ENCODE assay signal across 21 mouse cellular contexts in the genomic region with DNA sequence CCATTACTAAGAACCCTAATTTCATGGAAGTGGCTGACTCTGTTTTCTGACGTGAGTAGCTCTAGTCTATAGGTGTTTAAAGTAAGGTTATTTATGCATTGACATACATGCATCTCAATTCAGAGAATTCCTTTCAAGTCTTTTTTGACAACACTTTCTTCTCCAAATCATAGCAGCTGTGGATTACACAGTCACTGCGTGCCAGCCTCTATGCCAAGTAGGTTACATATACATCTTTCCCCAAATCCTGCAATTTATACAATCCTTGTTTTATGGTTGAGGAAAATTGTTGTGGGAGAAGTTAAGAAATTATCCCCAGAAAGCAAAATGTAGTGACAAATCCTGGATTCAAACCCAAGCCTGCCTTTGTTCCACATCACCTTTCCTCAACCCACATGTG. TPM values are rescaled to one million over a fixed set of nuclear protein-coding genes. Genes with fewer than 3 reads are reported as not detected.
DNase-seq lines count a peak whose midpoint lies in the region; ATAC-seq and TF ChIP-seq lines count a peak whose summit lies in the region.
"Had no signal": no experiment of that assay in that cellular context is flagged by ENCODE, and none has a peak within 500 bp of the region (broad histone marks: within the 10 kb centered on the region; RNA-seq: fewer than 3 reads in every experiment).

No protein-coding gene starts in this region.

- no peak for DNase-seq in forebrain, postnatal 0 days
- no peak for DNase-seq in forebrain, embryonic 11.5 days (ENCODE audit: low spot score)
- DNase-seq in frontal cortex, adult 2 months (ENCODE audit: extremely low spot score in 1 of 2, low spot score in 1 of 2) = no peak
- peak; percentile 42 for DNase-seq in brain, adult 2 months (ENCODE audit: low read depth, low spot score)
- no peak for DNase-seq in layer of hippocampus, adult 9-10 months (ENCODE audit: low spot score)
- DNase-seq: adrenal gland, adult 2 months; adrenal gland, adult 8-10 months; adrenal gland, postnatal 10 days; adrenal gland, postnatal 14 days; adrenal gland, postnatal 25 days; adrenal gland, postnatal 36 days; B cell, adult 2 months; cerebellum, adult 11 months; cerebellum, adult 11-12 months; cerebellum, adult 18-20 months had no signal

- TF ChIP-seq CTCF in forebrain, postnatal 0 days (IDR thresholded peaks at IDR 0.05; ENCODE audit: low read depth) = no peak

- WGBS in forebrain, postnatal 0 days = 82% methylated on average over 2 of the region's 2 CpGs
- WGBS in forebrain, embryonic 11.5 days = 83% methylated on average over 2 of the region's 2 CpGs

- no peak for ATAC-seq in forebrain, postnatal 0 days
- ATAC-seq in forebrain, embryonic 11.5 days (replicated peaks; ENCODE audit: low FRiP score) = no peak
- peak; percentile 94 for ATAC-seq in frontal cortex, adult (ENCODE audit: low TSS enrichment)
- ATAC-seq: activated CD4-positive, CD25-positive, alpha-beta regulatory T cell, adult 4 months; CD4-positive, CD25-positive, alpha-beta regulatory T cell, adult 4 months; Patski had no signal

- no peaks in the 10 kb centered on the region for H3K9me3 ChIP-seq in forebrain, postnatal 0 days (ENCODE audit: low read length)
- H3K9me3 ChIP-seq in forebrain, embryonic 11.5 days (ENCODE audit: control insufficient read depth, low read length) = no peaks in the 10 kb centered on the region
- H3K9me3 ChIP-seq: G1E had no signal

- H3K4me1 ChIP-seq in forebrain, postnatal 0 days (ENCODE audit: insufficient read depth) = no peaks in the 10 kb centered on the region
- H3K4me1 ChIP-seq in forebrain, embryonic 11.5 days (replicated peaks; ENCODE audit: control insufficient read depth, insufficient read depth, low read length) = no peaks in the 10 kb centered on the region

- no peaks in the 10 kb centered on the region for H3K27me3 ChIP-seq in forebrain, postnatal 0 days (ENCODE audit: insufficient read depth, low read length)
- no peaks in the 10 kb centered on the region for H3K27me3 ChIP-seq in forebrain, embryonic 11.5 days (ENCODE audit: control insufficient read depth, insufficient read depth, low read length)
- H3K27me3 ChIP-seq: CH12.LX, Patski had no signal

- H3K4me2 ChIP-seq in forebrain, postnatal 0 days (ENCODE audit: low read depth) = no peak overlapping the region
- no peak overlapping the region for H3K4me2 ChIP-seq in forebrain, embryonic 11.5 days (ENCODE audit: low read depth, low read length, severe bottlenecking)

- H3K36me3 ChIP-seq in forebrain, postnatal 0 days (ENCODE audit: insufficient read depth) = no peaks in the 10 kb centered on the region
- H3K36me3 ChIP-seq in forebrain, embryonic 11.5 days (ENCODE audit: control insufficient read depth, insufficient read depth, low read length) = no peaks in the 10 kb centered on the region
- H3K36me3 ChIP-seq: G1E had no signal

- 0 out of 2 replicates have a peak overlapping the region, but pooled peaks have one; percentile 21 for H3K27ac ChIP-seq in forebrain, postnatal 0 days (ENCODE audit: low read depth, low read length)
- no peak overlapping the region for H3K27ac ChIP-seq in forebrain, embryonic 11.5 days (ENCODE audit: low read depth, low read length)

- no peak overlapping the region for H3K4me3 ChIP-seq in forebrain, postnatal 0 days (ENCODE audit: low read depth, low read length)
- H3K4me3 ChIP-seq in forebrain, embryonic 11.5 days (ENCODE audit: low read depth, low read length) = no peak overlapping the region

- no peak overlapping the region for H3K9ac ChIP-seq in forebrain, postnatal 0 days
- no peak overlapping the region for H3K9ac ChIP-seq in forebrain, embryonic 11.5 days (ENCODE audit: low read length)

RNA-seq across cellular contexts. Expression of a gene that starts 56.5 kb away (rescaled TPM):
- total RNA-seq in forebrain, postnatal 0 days (2014; rRNA removed) = 167 and 234 TPM in 2 replicates
- polyA plus RNA-seq in forebrain, postnatal 0 days (2015; fragmentation: Nextera tagmentation; extraction: Ambion mirVana) = 249 and 268 TPM in 2 replicates
- polyA plus RNA-seq in forebrain, embryonic 11.5 days (2014; fragmentation: Nextera tagmentation; extraction: Ambion mirVana) = 179 and 190 TPM in 2 replicates
- 115 and 119 TPM in 2 replicates for polyA plus RNA-seq in frontal cortex, adult 2 months (2012; rRNA removed)
